Mouse (Mus musculus): Measurements from ENCODE around the gene Rreb1.

DNA sequence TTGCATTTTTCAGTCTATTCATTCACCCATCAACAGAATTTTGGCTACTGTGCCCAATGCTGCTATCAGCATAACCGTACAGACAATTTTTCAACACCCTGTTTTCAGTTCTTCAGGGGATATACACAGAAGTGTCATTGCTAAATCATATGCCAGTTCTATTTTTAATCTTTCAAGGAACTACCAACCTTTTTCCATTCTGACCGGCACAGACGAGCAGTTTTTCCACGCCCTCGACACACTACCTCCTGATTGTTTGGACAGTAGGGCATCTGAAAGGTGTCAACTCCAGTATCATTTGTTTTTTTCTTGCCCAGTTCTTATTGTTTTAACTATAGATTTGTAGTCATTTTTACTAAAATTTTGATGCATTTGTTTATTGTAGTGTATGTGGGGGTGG is 25.8 kb downstream of the Rreb1 start:
- TF ChIP-seq EP300 (IDR thresholded peaks at IDR 0.05; ENCODE audit: insufficient read depth, low read depth, low read length), result no peak
- no peak for TF ChIP-seq POLR2A (IDR thresholded peaks at IDR 0.05; ENCODE audit: insufficient read depth, low read length)

All from ES-Bruce4 (cell line).